Mouse (Mus musculus): Measurements from ENCODE around the gene Bspry. TPM values are rescaled to one million over a fixed set of nuclear protein-coding genes. Genes with fewer than 3 reads are reported as not detected.

Gene Bspry
- total RNA-seq, 1 experiment from 2014 or later: 1.3 TPM

- no peak for ATAC-seq (ENCODE audit: extremely low read depth, insufficient number of reproducible peaks, low FRiP score, poor library complexity, severe bottlenecking)
These were observed 61.9 kb downstream of the Bspry start for GRCm38 (mm10) chr4:62541802-62542201.

DNA sequence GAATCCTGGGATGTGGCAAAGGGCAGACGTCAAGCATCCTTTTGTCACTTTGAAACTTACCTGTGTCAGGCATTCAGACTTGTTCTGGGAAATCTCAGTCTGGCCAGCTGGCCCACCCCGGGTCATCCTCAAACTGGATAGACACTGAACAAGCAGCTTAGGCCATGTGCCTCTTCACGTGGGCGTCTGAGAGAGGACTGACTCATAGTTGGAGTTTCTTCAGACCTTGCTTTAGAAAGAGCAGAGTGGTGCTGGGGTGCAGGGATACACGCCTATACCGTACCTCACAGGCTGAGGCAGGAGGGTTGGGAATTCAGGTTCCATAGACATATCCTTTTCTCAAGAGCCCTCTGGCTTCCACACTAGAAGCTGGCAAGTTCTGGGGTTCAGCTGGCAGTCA, 63.9 kb downstream of the Bspry start:
- no peak for ATAC-seq (ENCODE audit: extremely low read depth, insufficient number of reproducible peaks, low FRiP score, poor library complexity, severe bottlenecking)

GRCm38 (mm10) chr4:62544801-62545200, 64.9 kb downstream of the Bspry start:
- ATAC-seq (ENCODE audit: extremely low read depth, insufficient number of reproducible peaks, low FRiP score, poor library complexity, severe bottlenecking): no peak

Other genes with a start within 250 kb of the Bspry start
- gene Zfp37, start 249.0 kb upstream of the Bspry start, total RNA-seq (2017): not detected in 2 replicates
- gene Slc31a2, start 217.5 kb upstream of the Bspry start, total RNA-seq (2017): 13.7 and 20.6 TPM in 2 replicates
- gene Fkbp15, start 119.5 kb upstream of the Bspry start, total RNA-seq (2017): 134 and 141 TPM in 2 replicates
- 8.1 and 8.3 TPM in 2 replicates for gene Slc31a1, start 119.3 kb upstream of the Bspry start, total RNA-seq (2017)
- gene Cdc26, start 71.4 kb upstream of the Bspry start, total RNA-seq (2017): 44.3 and 44.7 TPM in 2 replicates
- 13.1 and 15.7 TPM in 2 replicates for gene Prpf4, start 71.3 kb upstream of the Bspry start, total RNA-seq (2017)
- not detected in 2 replicates for gene Rnf183, start 44.8 kb upstream of the Bspry start, total RNA-seq (2017)
- 0.35 TPM in 1 of 2 replicates, not detected in the other for gene Wdr31, start 9.2 kb upstream of the Bspry start, total RNA-seq (2017)
- not detected in 2 replicates for gene Hdhd3, start 23.4 kb downstream of the Bspry start, total RNA-seq (2017)
- gene Alad, start 39.9 kb downstream of the Bspry start, total RNA-seq (2017): 6.8 and 7.1 TPM in 2 replicates
- gene Pole3, start 45.0 kb downstream of the Bspry start, total RNA-seq (2017): 10.7 and 13.1 TPM in 2 replicates
- 0.35 TPM in 1 of 2 replicates, not detected in the other for gene 4933430I17Rik, start 45.3 kb downstream of the Bspry start, total RNA-seq (2017)
- 155 and 166 TPM in 2 replicates for gene Rgs3, start 79.8 kb downstream of the Bspry start, total RNA-seq (2017)

All from neutrophil, adult 5-6 weeks (primary cell).